Mouse (Mus musculus): ENCODE measurements around the gene Atrn.

DNA sequence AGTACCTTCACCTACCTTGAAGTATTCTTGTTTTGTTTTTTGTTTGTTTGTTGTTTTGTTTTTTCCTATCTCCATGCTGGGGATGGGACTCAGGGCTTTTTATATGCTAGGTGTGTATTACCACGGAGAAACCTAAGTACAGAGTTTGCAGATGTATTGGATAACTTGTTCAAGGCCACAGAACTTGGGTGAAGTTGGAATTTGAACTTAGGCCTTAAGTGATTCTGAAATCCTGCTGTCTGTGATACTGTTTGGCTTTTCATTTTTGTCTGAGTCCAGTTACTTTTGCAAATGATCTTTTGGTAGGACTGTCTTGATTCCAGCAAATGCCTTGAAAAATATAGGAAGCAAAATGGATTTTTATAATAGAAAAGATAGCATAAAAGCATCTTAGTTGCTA, 5.4 kb downstream of the Atrn start:
- TF ChIP-seq CTCF (IDR thresholded peaks at IDR 0.05; ENCODE audit: extremely low read depth, insufficient read depth, low read length) (no peak), POLR2A (IDR thresholded peaks at IDR 0.05; ENCODE audit: extremely low read depth, insufficient read depth, low read length) (no peak)

Measured in cortical plate, adult 2 months (tissue).